Mouse (Mus musculus): ENCODE results near the gene Uso1.

The Uso1 gene

GRCm38 (mm10) chr5:92239333-92240232 lies 101.8 kb downstream of the Uso1 start:
- DNase-seq (ENCODE audit: low spot score in 2 of 2) = no peak

GRCm38 (mm10) chr5:92240769-92241168 lies 103.0 kb downstream of the Uso1 start:
- DNase-seq (ENCODE audit: low spot score in 2 of 2) = no peak

GRCm38 (mm10) chr5:92244900-92245299 lies 107.2 kb downstream of the Uso1 start:
- DNase-seq (ENCODE audit: low spot score in 2 of 2) = no peak

GRCm38 (mm10) chr5:92245483-92245882 lies 107.7 kb downstream of the Uso1 start:
- DNase-seq (ENCODE audit: low spot score in 2 of 2) = no peak

GRCm38 (mm10) chr5:92248614-92249013 lies 110.9 kb downstream of the Uso1 start:
- no peak for DNase-seq (ENCODE audit: low spot score in 2 of 2)

- DNase-seq (ENCODE audit: low spot score in 2 of 2) = no peak
These were observed 114.3 kb downstream of the Uso1 start for GRCm38 (mm10) chr5:92252031-92252430.

Data from urinary bladder, postnatal 4 days (tissue).